Mouse (Mus musculus) brain, embryonic 14.5 days (tissue): ENCODE measurements around the gene Uck2. TPM values are rescaled to one million over a fixed set of nuclear protein-coding genes. Genes with fewer than 3 reads are reported as not detected.

Source experiments
- DNase-seq: peaks from one replicate; pipeline ENCODE4 v3.0.0-alpha.2; 2011; ENCODE audit warnings: low read depth
- CTCF ChIP-seq: fragments of 200-500 bp; IDR thresholded peaks from 2 replicates; pipeline ENCODE4 v1.5.1; 2012; ENCODE audit warnings: inconsistent platforms, mild to moderate bottlenecking, moderate library complexity, borderline replicate concordance; ENCODE audit not compliant: insufficient read depth, insufficient read length; ENCODE audit errors: extremely low read depth
- POLR2A ChIP-seq: fragments of 200-500 bp; IDR thresholded peaks from 2 replicates; pipeline ENCODE4 v1.6.1; 2012; ENCODE audit warnings: mild to moderate bottlenecking, inconsistent platforms, borderline replicate concordance; ENCODE audit not compliant: poor library complexity, insufficient read depth, insufficient read length, severe bottlenecking; ENCODE audit errors: extremely low read depth
- polyA plus RNA-seq: library from polyadenylated mRNA; depleted of rRNA; stranded (reverse); fragments of >200 nt; gene quantifications from 2 replicates; pipeline ENCODE4 v1.2.3, GENCODE M21; 2012

Uck2 gene
- polyA plus RNA-seq, 1 experiment: 53.1 TPM

GRCm38 (mm10) chr1:167279160-167279715 is 5.9 kb downstream of the Uck2 start:
- no peak for TF ChIP-seq CTCF
- no peak for TF ChIP-seq POLR2A
- no peak for DNase-seq

- DNase-seq: no peak
- TF ChIP-seq CTCF (no peak), POLR2A (no peak)
Measured at GRCm38 (mm10) chr1:167278395-167278794, 6.7 kb downstream of the Uck2 start.

GRCm38 (mm10) chr1:167274646-167275390 is 10.3 kb downstream of the Uck2 start:
- TF ChIP-seq CTCF: no peak
- TF ChIP-seq POLR2A: no peak
- DNase-seq: no peak

- DNase-seq: no peak
Measured at GRCm38 (mm10) chr1:167273380-167274163, 11.5 kb downstream of the Uck2 start.

GRCm38 (mm10) chr1:167271841-167272240 is 13.3 kb downstream of the Uck2 start:
- no peak for TF ChIP-seq CTCF
- no peak for TF ChIP-seq POLR2A
- DNase-seq: no peak

More at GRCm38 (mm10) chr1:167273380-167274163, 11.5 kb downstream of the Uck2 start:
- TF ChIP-seq POLR2A (no peak), CTCF (no peak)

GRCm38 (mm10) chr1:167271304-167271703 is 13.8 kb downstream of the Uck2 start:
- TF ChIP-seq POLR2A (no peak), CTCF (no peak)
- DNase-seq: no peak

- peak; percentile 82 for DNase-seq
- TF ChIP-seq POLR2A: no peak
- TF ChIP-seq CTCF: no peak
Measured at GRCm38 (mm10) chr1:167270342-167271111, 14.6 kb downstream of the Uck2 start.

GRCm38 (mm10) chr1:167269856-167270270 is 15.3 kb downstream of the Uck2 start:
- DNase-seq: peak; percentile 87
- TF ChIP-seq CTCF (no peak), POLR2A (no peak)

GRCm38 (mm10) chr1:167269350-167269811 is 15.7 kb downstream of the Uck2 start:
- no peak for TF ChIP-seq POLR2A
- TF ChIP-seq CTCF: no peak
- no peak for DNase-seq

GRCm38 (mm10) chr1:167268360-167269063 is 16.6 kb downstream of the Uck2 start:
- no peak for TF ChIP-seq POLR2A
- no peak for TF ChIP-seq CTCF
- DNase-seq: no peak

GRCm38 (mm10) chr1:167266720-167267119 is 18.4 kb downstream of the Uck2 start:
- no peak for DNase-seq
- TF ChIP-seq CTCF (no peak), POLR2A (no peak)

- DNase-seq: no peak
- TF ChIP-seq POLR2A (no peak), CTCF (no peak)
Measured at GRCm38 (mm10) chr1:167265366-167265765, 19.8 kb downstream of the Uck2 start.
